Mouse (Mus musculus) CH12.LX (cell line): ENCODE measurements around the gene R3hcc1l.

Experiments used
- CTCF ChIP-seq, 2 experiments: IDR thresholded peaks in 1 of 2; conservative IDR thresholded peaks in 1 of 2; 2 replicates each; pipeline ENCODE4 v1.5.1; 2011 to 2012; ENCODE audit warnings: low read depth in 2 of 2, low read length in 2 of 2, improper control_type of control experiment in 1 of 2, inconsistent platforms in 1 of 2, mild to moderate bottlenecking in 1 of 2, moderate library complexity in 1 of 2
- E2F4 ChIP-seq: IDR thresholded peaks from 2 replicates; pipeline ENCODE4 v1.6.1; 2011; ENCODE audit warnings: low read depth, low read length, improper control_type of control experiment; ENCODE audit not compliant: insufficient replicate concordance
- EP300 ChIP-seq: IDR thresholded peaks from 2 replicates; pipeline ENCODE4 v1.6.1; 2011; ENCODE audit warnings: low read length, improper control_type of control experiment
- GABPA ChIP-seq: IDR thresholded peaks from 2 replicates; pipeline ENCODE4 v1.6.1; 2012; ENCODE audit warnings: low read depth, low read length, improper control_type of control experiment, inconsistent platforms; ENCODE audit not compliant: insufficient replicate concordance
- HCFC1 ChIP-seq: IDR thresholded peaks from 2 replicates; pipeline ENCODE4 v1.6.1; 2012; ENCODE audit warnings: low read depth, mild to moderate bottlenecking, inconsistent platforms, low read length, improper control_type of control experiment
- KAT2A ChIP-seq: IDR thresholded peaks from 2 replicates; pipeline ENCODE4 v1.6.1; 2012; ENCODE audit warnings: low read length, improper control_type of control experiment, inconsistent platforms; ENCODE audit not compliant: insufficient replicate concordance
- MAX ChIP-seq: IDR thresholded peaks from 2 replicates; pipeline ENCODE4 v1.6.1; 2011; ENCODE audit warnings: low read length, improper control_type of control experiment
- MAZ ChIP-seq: IDR thresholded peaks from 2 replicates; pipeline ENCODE4 v1.6.1; 2012; ENCODE audit warnings: low read depth, mild to moderate bottlenecking, inconsistent platforms, low read length, improper control_type of control experiment, moderate library complexity
- POLR2A ChIP-seq: IDR thresholded peaks from 2 replicates; pipeline ENCODE4 v1.6.1; 2011; ENCODE audit warnings: low read depth, mild to moderate bottlenecking, improper control_type of control experiment, low read length
- SIN3A ChIP-seq: IDR thresholded peaks from 2 replicates; pipeline ENCODE4 v1.6.1; 2012; ENCODE audit warnings: low read length, improper control_type of control experiment, inconsistent platforms
- UBTF ChIP-seq: IDR thresholded peaks from 2 replicates; pipeline ENCODE4 v1.6.1; 2012; ENCODE audit warnings: low read depth, mild to moderate bottlenecking, inconsistent platforms, low read length, improper control_type of control experiment, moderate library complexity
- USF2 ChIP-seq: conservative IDR thresholded peaks from 2 replicates; pipeline ENCODE4 v1.6.1; 2011; ENCODE audit warnings: low read depth, low read length, improper control_type of control experiment
- ZNF384 ChIP-seq: IDR thresholded peaks from 2 replicates; pipeline ENCODE4 v1.6.1; 2012; ENCODE audit warnings: low read depth, low read length, improper control_type of control experiment, inconsistent platforms

GRCm38 (mm10) chr19:42628068-42628467 is 109.5 kb downstream of the R3hcc1l start:
- TF ChIP-seq MAX (no peak), CTCF (conservative IDR thresholded peaks at IDR 0.05 in 1 of 2, IDR thresholded peaks at IDR 0.05 in 1 of 2; ENCODE audit: low read depth in 2 of 2, low read length in 2 of 2) (no peak), POLR2A (no peak), EP300 (no peak), MAZ (no peak), UBTF (no peak), GABPA (no peak), KAT2A (no peak), USF2 (no peak), E2F4 (no peak), HCFC1 (no peak), ZNF384 (no peak), SIN3A (no peak)
